Mouse (Mus musculus) adipocyte (in vitro differentiated cells): Measurements from ENCODE around the gene Dok3.

Source experiments
- DNase-seq: peaks from one replicate; pipeline ENCODE4 v3.0.0-alpha.2; 2016; ENCODE audit warnings: low spot score

The Dok3 gene

GRCm38 (mm10) chr13:55477492-55477891 lies 51.6 kb downstream of the Dok3 start:
- DNase-seq: no peak

DNA sequence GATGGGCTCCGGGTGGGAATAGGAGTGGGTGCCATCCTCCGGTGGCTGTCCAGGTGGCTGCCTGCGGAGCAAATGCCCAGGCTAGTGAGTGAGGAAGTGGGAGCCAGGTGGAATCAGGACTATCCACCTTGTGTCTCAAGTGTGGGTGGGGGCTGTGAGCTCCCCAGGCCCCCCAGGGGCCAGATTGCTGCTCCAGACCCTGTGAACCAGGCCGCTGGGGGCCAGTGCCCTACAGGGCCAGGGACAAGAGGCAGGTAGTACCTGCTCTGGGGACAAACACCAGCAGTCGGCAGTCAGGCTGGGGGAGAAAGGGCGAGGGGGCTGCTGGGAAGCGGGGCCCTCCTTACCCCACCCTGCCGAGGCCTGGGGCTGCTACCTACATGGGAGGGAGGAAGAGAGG lies 52.8 kb downstream of the Dok3 start:
- no peak for DNase-seq

DNA sequence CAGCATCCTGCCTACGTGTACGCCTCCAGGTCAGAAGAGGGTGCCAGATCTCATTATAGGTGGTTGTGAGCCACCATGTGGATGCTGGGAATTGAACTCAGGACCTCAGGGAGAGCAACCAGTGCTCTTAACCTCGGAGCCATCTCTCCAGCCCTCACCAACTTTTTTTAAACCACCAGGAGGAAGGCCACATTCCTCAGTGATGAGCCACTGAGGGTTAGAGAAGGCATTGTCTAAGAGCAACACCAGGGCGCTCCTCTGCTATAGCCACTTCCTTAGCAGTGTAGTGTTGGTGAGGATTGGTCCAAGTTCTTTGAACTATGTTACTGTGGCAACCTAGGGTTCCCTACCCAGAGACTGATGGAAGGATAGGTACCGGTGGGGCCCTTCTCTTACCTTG lies 53.3 kb downstream of the Dok3 start:
- no peak for DNase-seq

- DNase-seq: peak; percentile 36
Observed at GRCm38 (mm10) chr13:55474621-55475069, 54.5 kb downstream of the Dok3 start.

- DNase-seq: no peak
Observed at GRCm38 (mm10) chr13:55473961-55474360, 55.1 kb downstream of the Dok3 start.
